Mouse (Mus musculus): ENCODE data around the gene H2al1b.
A peak's percentile ranks its signal among the peaks of the same experiment; 100 is the strongest.
"Not testable (repeated sequence)": the region's sequence is repeated elsewhere in the genome, so short reads cannot be mapped to it uniquely, and the experiment has no call there.

Gene H2al1b

DNA sequence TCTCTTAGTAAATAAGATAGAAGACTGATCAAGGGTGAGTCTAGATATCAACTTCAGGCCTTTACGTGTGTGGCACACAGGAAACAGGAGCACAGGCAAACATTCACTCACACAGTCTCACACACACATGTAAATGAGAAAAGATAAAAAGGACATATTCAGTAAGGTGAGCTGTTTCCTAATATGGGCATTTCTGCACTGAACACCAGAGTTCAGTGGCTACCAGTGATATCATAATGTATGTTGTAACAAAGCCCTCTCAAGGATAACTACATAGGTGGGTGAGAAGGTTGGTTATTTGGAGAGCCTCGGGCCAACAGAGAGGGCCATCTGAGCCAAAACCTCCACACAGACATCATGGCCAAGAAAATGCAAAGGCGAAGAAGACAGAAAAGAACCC is at the start of gene H2al1b:
H2al1b (plus strand) TSS at position 301 of the 400 bp plus-strand sequence.
- DNase-seq = not testable (repeated sequence)

DNA sequence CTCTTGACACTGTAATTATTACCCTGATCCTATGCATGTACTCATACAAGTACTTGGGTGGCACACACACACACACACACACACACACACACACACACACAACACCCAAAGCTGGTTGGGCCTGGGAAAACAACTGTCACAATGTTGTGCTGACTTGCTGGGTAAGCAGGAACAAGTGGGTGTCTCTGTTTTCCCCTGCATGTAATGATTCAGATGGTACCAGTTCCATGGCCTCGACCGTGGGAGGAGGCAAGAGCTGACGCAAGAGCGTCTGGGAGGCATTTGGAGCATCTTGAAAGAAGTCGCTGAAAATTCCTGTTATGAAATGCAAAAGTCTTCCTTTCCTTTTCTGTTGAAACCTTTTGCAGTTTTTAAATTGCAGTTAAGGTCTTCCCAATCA is 48.2 kb upstream of the H2al1b start:
- peak; percentile 27 for DNase-seq

DNA sequence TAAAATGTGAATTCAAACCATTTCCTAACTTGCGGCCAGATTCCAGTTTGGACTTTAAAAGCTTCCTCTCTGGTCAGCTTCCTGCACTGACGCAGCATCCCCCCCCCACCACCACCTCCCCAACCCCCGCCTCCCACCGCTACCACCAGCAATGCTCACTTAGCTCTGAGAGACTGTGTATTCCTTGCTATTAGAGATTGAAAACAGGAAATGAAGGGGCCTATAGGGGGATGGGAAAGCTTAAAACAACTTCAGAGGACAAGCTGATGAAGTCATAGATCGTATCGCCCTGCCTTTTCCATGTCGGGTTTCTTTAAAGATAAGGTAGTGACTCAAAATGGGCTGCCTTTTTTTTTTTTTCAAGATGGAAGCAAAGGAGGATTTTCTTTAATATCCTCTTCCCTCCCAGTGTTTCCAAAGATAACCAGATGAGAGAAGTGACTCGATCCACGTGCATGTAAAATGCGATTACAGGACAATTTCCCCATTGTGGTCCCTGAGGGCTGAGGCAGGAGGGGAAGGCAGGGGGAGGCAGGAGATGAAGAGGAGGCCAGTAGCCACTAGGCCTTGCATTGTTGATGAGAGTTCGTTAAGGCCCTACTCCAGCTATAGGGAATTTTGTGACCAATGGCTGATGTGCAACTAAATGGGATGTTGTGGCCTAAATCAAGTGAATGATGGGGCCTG is 47.6 kb upstream of the H2al1b start:
- DNase-seq = peak; percentile 40

DNA sequence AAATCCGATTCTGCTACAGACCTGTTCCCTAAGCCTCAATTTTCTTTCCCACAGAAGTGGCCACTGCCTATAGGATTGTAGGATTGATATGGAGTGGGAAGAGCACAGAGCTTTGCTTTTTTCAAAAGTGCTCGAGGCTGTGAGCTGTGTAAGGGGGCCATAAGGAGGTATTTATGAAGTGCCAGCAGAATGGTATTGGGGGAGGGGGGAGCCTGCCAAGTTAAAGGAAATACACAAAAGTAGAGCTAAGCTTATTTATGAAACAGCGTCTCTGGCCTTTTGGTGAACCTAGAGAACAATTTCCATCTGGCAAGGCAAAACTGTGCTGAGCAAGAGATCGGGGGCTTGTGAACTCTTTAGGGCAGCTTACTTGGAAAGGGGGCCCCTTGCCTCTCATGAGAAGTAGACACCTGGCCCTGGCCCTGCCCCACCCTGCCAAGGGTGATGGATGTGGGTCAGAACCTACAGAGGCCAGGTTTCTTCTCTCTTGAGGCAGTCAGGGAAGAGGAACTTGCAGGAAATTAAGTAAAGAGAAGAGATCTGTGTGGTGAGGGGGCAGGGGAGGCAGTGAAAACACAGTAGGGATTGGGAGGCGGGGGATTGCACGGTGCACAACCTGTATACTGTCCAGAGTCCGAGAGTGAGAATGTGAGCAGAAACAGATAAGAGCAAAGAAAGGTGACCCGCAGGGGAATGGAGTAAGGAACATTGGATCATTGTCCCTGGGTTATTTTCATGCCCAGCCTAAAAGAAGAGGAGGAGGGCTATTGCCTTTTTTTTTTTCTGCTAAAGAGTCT is 46.5 kb upstream of the H2al1b start:
- DNase-seq = no peak

DNA sequence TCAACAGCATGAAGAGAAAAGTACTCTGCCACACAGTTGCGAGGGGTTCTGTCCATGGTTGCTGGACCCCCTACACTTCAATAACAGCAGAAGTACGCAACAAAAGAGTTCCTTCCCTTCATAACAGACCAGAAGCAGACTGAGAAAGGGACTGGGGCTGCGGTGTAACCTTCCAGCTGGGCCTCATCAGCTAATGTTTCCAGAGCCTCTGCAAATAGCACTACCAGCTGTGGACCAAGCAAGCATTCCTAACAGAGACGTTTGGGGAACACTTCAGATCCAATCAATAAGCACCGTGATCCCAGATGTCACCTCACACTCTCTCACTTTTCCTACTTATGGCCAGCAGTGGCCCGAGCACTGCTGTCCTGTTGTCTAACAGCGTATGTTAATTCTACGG is 37.3 kb upstream of the H2al1b start:
- DNase-seq = no peak

DNA sequence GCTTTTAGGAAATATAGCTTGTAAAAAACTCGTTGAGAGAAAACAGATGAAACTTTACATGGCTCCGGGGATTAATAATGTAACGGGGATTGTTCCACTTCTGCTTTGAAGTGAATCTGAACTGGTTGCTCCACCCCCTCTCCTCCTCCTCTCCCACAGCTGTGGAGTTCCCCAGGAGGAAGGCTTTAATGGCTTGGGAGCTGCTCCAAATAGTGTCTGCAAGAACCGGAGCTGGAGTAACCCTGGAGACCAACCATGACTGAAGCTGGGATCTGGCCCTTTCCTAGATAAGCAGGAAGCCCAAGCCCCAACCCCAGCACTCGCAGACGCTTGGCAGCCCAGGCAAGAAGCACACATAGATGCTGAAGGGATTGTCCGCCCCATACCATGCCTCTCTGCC is 34.4 kb upstream of the H2al1b start:
- peak; percentile 47 for DNase-seq

DNA sequence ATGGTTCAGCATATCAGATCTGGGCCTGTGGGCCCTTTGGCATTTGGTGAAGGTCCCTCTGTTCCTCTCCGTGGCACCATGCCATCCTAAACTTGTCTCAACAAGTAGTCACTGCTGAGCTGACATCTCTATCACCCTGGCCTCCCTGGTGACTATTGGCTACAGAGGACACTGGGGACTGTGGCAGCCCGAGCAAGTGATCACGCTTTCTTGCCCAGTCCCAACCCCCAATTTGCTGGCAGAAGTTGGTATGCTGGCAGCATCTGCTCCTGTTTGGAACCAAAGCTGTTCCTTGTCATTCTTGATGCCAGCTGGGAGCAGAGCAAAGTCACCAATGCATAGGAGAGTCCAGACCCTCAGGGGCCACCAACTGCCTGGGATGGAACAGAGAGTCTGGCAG is 33.2 kb upstream of the H2al1b start:
- no peak for DNase-seq

DNA sequence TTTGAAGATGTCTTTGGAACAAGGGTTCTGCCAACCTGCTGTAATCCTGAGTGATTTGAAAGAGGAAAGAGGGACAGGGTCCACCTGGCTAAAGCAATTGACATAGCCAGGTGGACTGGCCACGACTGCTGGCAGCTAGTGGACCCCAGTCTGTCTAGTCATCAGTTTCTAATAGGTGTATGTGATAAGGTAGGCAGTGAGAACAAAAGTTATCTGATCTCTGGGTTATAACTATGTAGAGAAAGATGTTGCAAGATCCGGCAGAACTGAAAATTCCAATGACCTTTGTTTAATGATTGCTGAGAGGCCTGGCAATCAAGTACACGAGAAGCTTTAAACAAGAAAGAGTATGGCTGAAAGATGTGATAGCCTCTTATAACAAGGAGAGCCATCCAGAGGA is 29.0 kb upstream of the H2al1b start:
- no peak for DNase-seq

DNA sequence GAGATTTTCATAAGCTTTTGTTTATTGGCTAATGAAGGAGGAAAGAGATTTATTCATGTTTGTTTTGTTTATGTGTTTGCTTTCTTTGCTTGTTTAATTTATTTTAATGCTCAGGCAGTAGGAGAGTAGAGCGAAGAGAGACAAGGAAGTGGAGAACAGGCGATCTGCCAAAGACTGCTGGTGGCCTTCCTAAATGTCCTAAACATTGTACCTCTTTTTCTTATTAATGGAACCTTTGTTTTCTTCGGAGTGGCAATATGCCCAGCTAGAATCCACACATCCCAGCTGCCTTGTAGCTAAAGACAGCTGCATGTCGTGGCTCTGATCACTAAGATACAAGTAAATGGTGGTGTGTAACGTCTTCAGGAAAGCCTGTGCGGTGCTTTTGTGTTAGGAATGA is 25.1 kb upstream of the H2al1b start:
- DNase-seq = no peak

DNA sequence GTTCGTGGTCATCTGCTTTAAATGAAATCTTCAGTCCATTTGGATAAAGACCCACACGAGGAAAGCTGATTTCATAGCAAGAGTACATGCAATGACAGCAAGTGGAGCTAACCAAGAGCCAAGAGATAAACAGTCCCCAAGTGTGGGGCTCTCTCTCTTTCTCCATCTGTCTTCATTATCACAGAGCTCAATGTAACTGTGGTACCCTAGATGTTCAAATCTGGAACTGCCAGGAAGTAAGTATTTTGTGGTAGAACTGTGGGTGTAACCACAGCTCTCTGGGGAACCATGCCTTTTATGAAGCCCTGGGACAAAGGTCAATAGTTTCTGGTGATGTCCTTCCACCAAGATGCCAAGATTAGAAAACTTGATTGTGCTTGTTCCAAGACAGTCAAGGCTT is 21.5 kb upstream of the H2al1b start:
- DNase-seq = no peak

DNA sequence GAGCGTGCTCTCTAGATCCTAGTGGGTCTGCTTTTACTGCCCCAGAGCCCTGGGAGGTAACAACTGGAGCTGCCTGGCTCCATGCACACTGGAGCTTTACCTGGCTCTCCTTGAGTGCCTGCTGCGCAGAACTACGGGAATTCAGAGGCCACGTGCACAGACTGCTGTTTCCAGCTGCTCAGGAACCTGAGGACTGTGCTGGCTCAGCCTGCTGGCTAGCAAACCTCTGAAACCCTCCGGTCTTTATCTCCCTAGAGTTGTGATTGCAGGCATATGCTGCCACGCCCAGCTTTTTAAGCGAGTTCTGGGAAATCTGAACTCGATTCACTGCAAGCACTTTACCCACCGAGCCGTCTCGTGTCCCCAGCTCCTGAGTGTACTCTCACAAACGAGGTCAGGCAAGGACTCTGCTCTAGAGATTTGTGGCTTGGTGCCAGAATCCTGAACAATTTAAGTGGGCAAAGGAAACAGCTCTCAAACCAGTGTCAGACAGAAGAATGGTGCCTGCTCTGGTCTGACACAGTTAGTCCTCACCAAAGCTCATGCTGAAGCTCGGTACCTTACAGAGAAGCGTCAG is 13.8 kb upstream of the H2al1b start:
- DNase-seq = peak; percentile 63

DNA sequence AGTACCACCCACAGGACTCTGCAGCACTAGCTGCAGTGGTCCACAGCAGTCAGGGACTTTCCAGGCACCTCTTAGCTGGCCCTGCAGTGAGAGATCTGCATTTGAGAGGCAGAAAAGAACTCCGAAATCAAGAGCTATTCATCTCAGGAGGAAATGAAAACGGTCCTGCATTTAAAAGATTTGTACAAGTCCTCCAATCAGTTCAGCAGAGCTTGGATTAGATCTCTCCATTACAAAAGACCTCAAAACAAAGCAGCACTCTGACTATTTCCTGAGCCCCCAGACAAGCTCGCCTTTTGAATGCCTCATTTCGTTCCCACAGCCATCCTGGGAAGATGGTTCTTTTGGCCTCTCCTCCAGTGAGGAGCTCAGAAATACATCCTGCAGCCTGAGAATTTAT is 13.0 kb upstream of the H2al1b start:
- DNase-seq = no peak

DNA sequence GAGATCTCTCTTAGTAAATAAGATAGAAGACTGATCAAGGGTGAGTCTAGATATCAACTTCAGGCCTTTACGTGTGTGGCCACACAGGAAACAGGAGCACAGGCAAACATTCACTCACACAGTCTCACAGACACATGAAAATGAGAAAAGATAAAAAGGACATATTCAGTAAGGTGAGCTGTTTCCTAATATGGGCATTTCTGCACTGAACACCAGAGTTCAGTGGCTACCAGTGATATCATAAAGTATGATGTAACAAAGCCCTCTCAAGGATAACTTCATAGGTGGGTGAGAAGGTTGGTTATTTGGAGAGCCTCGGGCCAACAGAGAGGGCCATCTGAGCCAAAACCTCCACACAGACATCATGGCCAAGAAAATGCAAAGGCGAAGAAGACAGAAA is 3.3 kb upstream of the H2al1b start, which contains the start of gene H2al1a:
H2al1a (plus strand) TSS at position 301 of the 400 bp plus-strand sequence.
- not testable (repeated sequence) for DNase-seq

DNA sequence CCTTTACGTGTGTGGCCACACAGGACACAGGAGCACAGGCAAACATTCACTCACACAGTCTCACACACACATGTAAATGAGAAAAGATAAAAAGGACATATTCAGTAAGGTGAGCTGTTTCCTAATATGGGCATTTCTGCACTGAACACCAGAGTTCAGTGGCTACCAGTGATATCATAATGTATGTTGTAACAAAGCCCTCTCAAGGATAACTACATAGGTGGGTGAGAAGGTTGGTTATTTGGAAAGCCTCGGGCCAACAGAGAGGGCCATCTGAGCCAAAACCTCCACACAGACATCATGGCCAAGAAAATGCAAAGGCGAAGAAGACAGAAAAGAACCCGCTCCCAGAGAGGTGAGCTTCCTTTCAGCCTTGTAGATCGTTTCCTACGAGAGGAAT is 3.1 kb downstream of the H2al1b start, which contains the start of gene H2al1c:
H2al1c (plus strand) TSS at position 301 of the 400 bp plus-strand sequence.
- DNase-seq = not testable (repeated sequence)

DNA sequence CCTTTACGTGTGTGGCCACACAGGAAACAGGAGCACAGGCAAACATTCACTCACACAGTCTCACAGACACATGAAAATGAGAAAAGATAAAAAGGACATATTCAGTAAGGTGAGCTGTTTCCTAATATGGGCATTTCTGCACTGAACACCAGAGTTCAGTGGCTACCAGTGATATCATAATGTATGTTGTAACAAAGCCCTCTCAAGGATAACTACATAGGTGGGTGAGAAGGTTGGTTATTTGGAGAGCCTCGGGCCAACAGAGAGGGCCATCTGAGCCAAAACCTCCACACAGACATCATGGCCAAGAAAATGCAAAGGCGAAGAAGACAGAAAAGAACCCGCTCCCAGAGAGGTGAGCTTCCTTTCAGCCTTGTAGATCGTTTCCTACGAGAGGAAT is 6.3 kb downstream of the H2al1b start, which contains the start of gene H2al1d:
H2al1d (plus strand) TSS at position 301 of the 400 bp plus-strand sequence.
- DNase-seq = not testable (repeated sequence)

DNA sequence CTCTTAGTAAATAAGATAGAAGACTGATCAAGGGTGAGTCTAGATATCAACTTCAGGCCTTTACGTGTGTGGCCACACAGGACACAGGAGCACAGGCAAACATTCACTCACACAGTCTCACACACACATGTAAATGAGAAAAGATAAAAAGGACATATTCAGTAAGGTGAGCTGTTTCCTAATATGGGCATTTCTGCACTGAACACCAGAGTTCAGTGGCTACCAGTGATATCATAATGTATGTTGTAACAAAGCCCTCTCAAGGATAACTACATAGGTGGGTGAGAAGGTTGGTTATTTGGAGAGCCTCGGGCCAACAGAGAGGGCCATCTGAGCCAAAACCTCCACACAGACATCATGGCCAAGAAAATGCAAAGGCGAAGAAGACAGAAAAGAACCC is 9.4 kb downstream of the H2al1b start, which contains the start of gene H2al1e:
H2al1e (plus strand) TSS at position 301 of the 400 bp plus-strand sequence.
- not testable (repeated sequence) for DNase-seq

DNA sequence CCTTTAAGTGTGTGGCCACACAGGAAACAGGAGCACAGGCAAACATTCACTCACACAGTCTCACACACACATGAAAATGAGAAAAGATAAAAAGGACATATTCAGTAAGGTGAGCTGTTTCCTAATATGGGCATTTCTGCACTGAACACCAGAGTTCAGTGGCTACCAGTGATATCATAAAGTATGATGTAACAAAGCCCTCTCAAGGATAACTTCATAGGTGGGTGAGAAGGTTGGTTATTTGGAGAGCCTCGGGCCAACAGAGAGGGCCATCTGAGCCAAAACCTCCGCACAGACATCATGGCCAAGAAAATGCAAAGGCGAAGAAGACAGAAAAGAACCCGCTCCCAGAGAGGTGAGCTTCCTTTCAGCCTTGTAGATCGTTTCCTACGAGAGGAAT is 12.6 kb downstream of the H2al1b start, which contains the start of gene H2al1f:
H2al1f (plus strand) TSS at position 301 of the 400 bp plus-strand sequence.
- not testable (repeated sequence) for DNase-seq

DNA sequence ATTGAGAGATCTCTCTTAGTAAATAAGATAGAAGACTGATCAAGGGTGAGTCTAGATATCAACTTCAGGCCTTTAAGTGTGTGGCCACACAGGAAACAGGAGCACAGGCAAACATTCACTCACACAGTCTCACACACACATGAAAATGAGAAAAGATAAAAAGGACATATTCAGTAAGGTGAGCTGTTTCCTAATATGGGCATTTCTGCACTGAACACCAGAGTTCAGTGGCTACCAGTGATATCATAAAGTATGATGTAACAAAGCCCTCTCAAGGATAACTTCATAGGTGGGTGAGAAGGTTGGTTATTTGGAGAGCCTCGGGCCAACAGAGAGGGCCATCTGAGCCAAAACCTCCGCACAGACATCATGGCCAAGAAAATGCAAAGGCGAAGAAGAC is 15.7 kb downstream of the H2al1b start, which contains the start of gene H2al1g:
H2al1g (plus strand) TSS at position 301 of the 400 bp plus-strand sequence.
- not testable (repeated sequence) for DNase-seq

DNA sequence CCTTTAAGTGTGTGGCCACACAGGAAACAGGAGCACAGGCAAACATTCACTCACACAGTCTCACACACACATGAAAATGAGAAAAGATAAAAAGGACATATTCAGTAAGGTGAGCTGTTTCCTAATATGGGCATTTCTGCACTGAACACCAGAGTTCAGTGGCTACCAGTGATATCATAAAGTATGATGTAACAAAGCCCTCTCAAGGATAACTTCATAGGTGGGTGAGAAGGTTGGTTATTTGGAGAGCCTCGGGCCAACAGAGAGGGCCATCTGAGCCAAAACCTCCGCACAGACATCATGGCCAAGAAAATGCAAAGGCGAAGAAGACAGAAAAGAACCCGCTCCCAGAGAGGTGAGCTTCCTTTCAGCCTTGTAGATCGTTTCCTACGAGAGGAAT is 19.0 kb downstream of the H2al1b start, which contains the start of gene H2al1h:
H2al1h (plus strand) TSS at position 301 of the 400 bp plus-strand sequence.
- not testable (repeated sequence) for DNase-seq

DNA sequence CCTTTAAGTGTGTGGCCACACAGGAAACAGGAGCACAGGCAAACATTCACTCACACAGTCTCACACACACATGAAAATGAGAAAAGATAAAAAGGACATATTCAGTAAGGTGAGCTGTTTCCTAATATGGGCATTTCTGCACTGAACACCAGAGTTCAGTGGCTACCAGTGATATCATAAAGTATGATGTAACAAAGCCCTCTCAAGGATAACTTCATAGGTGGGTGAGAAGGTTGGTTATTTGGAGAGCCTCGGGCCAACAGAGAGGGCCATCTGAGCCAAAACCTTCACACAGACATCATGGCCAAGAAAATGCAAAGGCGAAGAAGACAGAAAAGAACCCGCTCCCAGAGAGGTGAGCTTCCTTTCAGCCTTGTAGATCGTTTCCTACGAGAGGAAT is 22.1 kb downstream of the H2al1b start, which contains the start of gene H2al1i:
H2al1i (plus strand) TSS at position 301 of the 400 bp plus-strand sequence.
- not testable (repeated sequence) for DNase-seq

DNA sequence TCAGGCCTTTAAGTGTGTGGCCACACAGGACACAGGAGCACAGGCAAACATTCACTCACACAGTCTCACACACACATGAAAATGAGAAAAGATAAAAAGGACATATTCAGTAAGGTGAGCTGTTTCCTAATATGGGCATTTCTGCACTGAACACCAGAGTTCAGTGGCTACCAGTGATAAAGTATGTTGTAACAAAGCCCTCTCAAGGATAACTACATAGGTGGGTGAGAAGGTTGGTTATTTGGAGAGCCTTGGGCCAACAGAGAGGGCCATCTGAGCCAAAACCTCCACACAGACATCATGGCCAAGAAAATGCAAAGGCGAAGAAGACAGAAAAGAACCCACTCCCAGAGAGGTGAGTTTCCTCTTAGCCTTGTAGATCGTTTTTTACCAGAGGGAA is 25.3 kb downstream of the H2al1b start, which contains the start of gene H2al1j:
H2al1j (plus strand) TSS at position 301 of the 400 bp plus-strand sequence.
- not testable (repeated sequence) for DNase-seq

DNA sequence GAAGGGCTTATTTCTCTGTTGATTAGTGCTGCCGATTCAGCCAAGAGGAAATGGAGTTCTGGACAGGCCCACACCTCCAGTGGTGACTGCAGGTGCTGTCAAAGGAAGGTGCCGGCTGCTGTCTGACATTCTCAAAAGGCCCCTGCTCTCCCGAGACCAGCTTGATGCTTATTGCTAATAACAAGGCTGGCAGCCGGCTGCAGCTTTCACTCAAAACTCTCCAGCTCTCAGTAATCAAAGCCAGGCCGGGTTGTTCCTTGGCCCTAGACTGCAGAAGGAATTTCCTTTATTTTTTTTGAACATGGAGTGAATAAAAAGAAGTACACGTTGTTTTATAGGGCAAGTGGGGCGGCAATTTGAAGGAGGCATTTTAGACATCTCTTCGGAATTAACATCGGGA is 43.5 kb downstream of the H2al1b start:
- DNase-seq = peak; percentile 14

DNA sequence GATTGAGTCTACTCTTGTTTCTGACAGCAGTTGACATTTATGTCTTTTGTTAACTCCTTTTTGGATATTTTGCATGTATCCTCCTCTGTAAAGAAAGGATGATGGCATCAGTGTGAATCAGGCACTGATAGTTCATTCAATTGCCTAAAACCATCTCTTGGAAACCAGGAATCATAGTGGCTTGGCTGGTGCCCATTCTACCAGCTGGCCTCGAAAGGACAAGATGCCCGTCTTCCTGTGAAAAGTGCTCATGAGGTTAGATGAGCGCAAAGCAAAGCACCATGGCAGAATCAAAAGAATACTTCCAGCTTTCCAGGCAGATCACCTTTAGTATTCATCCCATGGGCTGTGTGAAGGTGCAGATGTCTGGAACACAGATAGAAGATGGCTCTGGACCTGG is 44.5 kb downstream of the H2al1b start:
- DNase-seq = no peak

All from lung, postnatal 10 days (tissue).